Mouse (Mus musculus) NIH3T3 (cell line): Measurements from ENCODE around the gene Chrm5.

Experiments
- DNase-seq: peaks from one replicate; pipeline ENCODE4 v3.0.0-alpha.2; 2012; ENCODE audit warnings: low read depth

The Chrm5 gene

GRCm38 (mm10) chr2:112480669-112481068 is at the start of gene Chrm5:
Chrm5 (minus strand) TSS chr2:112480769.
- no peak for DNase-seq

- peak; percentile 17 for DNase-seq
Measured at GRCm38 (mm10) chr2:112526933-112527332, 46.4 kb upstream of the Chrm5 start.

GRCm38 (mm10) chr2:112520526-112521482 is 40.2 kb upstream of the Chrm5 start:
- no peak for DNase-seq

GRCm38 (mm10) chr2:112518541-112518940 is 38.0 kb upstream of the Chrm5 start:
- no peak for DNase-seq

GRCm38 (mm10) chr2:112517218-112517617 is 36.6 kb upstream of the Chrm5 start:
- DNase-seq: no peak

- DNase-seq: no peak
Measured at GRCm38 (mm10) chr2:112516728-112517127, 36.2 kb upstream of the Chrm5 start.

- DNase-seq: no peak
Measured at GRCm38 (mm10) chr2:112513036-112513435, 32.5 kb upstream of the Chrm5 start.

- DNase-seq: peak; percentile 27
Measured at GRCm38 (mm10) chr2:112510140-112510539, 29.6 kb upstream of the Chrm5 start.

- no peak for DNase-seq
Measured at GRCm38 (mm10) chr2:112507444-112507843, 26.9 kb upstream of the Chrm5 start.

- no peak for DNase-seq
Measured at GRCm38 (mm10) chr2:112506841-112507435, 26.4 kb upstream of the Chrm5 start.

- no peak for DNase-seq
Measured at GRCm38 (mm10) chr2:112503978-112504377, 23.4 kb upstream of the Chrm5 start.

GRCm38 (mm10) chr2:112501209-112501608 is 20.6 kb upstream of the Chrm5 start:
- DNase-seq: peak; percentile 83

- DNase-seq: no peak
Measured at GRCm38 (mm10) chr2:112497851-112498250, 17.3 kb upstream of the Chrm5 start.

- DNase-seq: no peak
Measured at GRCm38 (mm10) chr2:112493539-112494260, 13.1 kb upstream of the Chrm5 start.

GRCm38 (mm10) chr2:112492856-112493538 is 12.4 kb upstream of the Chrm5 start, which contains the start of gene Aven:
Aven (plus strand) TSS chr2:112492964.
- peak; percentile 92 for DNase-seq

GRCm38 (mm10) chr2:112492431-112492855 is 11.9 kb upstream of the Chrm5 start:
- DNase-seq: peak; percentile 50

GRCm38 (mm10) chr2:112491629-112492028 is 11.1 kb upstream of the Chrm5 start:
- no peak for DNase-seq

GRCm38 (mm10) chr2:112490483-112491196 is 10.1 kb upstream of the Chrm5 start:
- DNase-seq: no peak

- DNase-seq: no peak
Measured at GRCm38 (mm10) chr2:112484886-112485285, 4.3 kb upstream of the Chrm5 start.

- DNase-seq: no peak
Measured at GRCm38 (mm10) chr2:112483334-112483651, 2.7 kb upstream of the Chrm5 start.
